Mouse (Mus musculus): ENCODE measurements around the gene Izumo3.
"Not testable (repeated sequence)": the region's sequence is repeated elsewhere in the genome, so short reads cannot be mapped to it uniquely, and the experiment has no call there.

Izumo3 gene

DNA sequence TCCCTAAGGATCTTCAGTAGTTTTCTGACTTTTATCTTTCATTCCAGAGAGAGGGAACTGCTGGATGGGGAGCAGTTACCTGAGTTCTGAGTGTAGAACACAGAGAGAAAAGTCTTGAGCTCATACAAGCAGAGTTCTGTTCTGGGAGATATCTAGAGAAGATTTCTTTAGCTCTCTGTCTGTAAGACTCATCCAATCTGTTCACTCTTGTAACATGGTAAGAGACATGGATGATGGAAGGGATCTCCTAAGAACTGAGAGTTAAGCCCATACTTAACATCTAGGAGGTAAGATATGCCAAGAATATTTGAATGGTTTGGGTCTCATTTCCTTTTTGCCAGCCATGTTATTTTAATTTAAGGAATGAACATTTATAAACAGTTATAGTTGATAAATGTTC is at the start of gene Izumo3:
Gene Izumo3 (minus strand): TSS at position 101 of the 400 bp plus-strand sequence.
- no peak for DNase-seq (ENCODE audit: low spot score in 2 of 2)

DNA sequence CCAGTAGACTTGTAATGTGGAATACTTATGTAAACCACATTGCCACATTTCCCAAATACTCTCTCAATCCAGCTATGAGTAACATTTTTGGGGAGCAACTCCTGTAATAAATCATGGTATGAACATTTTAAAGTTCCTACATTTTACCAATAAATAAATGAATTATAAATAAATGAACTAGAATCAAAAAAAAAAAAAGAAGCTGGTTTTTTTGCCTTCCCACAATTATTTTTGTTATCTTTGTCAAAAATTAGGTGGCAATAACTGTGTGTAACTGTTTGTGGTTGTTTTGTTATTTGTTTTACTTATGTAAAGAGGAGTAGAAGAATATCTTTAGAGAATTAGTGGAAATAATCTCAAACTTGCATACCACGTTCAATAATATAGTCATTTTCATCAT is 44.6 kb upstream of the Izumo3 start, which contains the start of gene Gm12666:
Gene Gm12666 (minus strand): TSS at position 101 of the 400 bp plus-strand sequence.
- DNase-seq (ENCODE audit: low spot score in 2 of 2) = not testable (repeated sequence)

DNA sequence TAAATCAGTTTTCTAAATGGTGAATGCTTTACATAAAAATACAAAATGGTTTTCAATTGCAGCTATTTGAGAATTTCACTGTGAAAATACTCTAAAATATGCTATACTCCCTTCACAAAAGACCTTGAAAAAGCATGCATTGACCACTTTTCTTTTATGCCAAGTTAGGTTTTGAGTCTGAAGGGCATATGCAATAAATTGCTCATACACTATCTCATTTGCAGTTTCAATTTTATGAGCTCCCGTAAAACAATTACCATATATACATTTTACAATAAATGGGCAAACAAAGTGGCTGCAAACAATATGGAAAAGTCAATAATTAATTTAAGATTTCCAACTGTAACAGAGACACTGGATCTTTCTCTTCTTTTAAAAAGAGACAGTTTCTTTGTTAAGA is 5.6 kb upstream of the Izumo3 start:
- no peak for DNase-seq (ENCODE audit: low spot score in 2 of 2)

DNA sequence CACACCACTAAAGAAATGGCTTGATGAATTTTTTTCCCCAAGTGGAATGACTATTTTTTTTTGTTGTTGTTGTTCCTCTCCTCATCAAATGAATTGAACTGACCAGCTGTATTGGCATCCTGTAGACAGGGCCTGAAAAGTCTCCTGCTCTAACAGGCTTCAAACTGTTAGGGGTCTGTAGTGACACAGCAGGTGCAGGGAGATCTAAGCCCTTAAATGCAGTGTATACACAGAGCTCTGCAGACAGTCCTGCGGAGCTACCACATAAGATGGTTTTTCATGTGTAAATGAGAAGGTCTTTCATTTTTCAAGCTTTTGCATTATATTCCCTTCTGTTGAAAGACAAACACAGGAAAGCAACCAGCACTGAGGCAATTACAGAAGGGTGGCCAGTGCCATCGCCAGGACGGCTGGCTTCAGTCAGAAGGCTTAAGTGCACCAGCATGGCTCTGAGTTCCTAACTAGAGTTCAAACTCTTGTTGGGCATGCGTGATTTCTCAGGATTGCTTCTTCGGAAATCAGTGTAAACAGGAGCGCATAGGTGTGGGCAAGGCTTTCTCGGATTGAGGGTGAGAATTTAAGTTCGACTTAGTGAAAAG is 35.5 kb downstream of the Izumo3 start:
- no peak for DNase-seq (ENCODE audit: low spot score in 2 of 2)

DNA sequence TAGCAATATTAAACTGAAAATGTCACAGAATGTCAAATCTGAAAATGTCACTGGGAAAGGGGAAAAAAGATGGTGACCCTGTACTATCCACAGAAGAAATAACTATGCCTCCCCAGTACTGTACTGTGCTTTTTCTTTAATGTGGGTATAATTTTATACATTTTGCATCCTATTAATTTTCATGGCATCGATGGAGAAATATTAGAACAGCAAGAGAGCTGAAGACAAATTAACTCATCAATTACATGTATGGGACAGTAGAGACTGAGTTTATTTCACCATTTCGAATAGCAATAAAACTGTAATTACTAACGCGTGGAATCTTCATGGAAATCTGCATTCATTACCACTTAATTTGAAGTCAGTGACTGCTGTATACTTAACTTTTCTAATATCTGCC is 49.6 kb downstream of the Izumo3 start:
- DNase-seq (ENCODE audit: low spot score in 2 of 2) = no peak

DNA sequence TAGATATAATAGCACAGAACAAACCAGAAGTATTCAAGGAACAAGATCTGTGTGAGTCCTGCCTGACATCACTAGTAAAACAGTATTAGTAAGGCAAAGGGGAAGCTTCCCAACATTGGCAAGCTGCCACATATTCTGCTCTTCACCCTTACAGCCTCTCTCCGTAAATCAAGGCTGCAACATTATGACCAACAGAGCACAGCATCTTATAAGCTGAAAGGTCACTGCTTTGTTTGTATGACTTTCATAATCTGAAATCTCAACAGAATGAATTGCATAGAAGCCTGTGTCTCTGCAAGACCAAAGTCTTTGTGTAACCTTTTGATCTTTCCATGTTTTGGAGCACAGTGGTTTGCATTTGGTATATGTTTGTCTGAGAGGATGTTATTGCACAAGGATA is 51.1 kb downstream of the Izumo3 start:
- no peak for DNase-seq (ENCODE audit: low spot score in 2 of 2)
